Mouse (Mus musculus): ENCODE measurements around the gene Mrtfa. TPM values are rescaled to one million over a fixed set of nuclear protein-coding genes. Genes with fewer than 3 reads are reported as not detected.

Gene Mrtfa
- polyA plus RNA-seq, 1 experiment from 2014 or later = 31.3 TPM

GRCm38 (mm10) chr15:81191303-81191702 lies 746 bp upstream of the Mrtfa start:
- ATAC-seq (ENCODE audit: low read depth) = no peak
- peaks cover 6% of the 10 kb centered on the region for H3K4me1 ChIP-seq (ENCODE audit: control insufficient read depth, insufficient read depth, low read length)
- no peaks in the 10 kb centered on the region for H3K9me3 ChIP-seq (ENCODE audit: control insufficient read depth, low read length)
- H3K27me3 ChIP-seq (ENCODE audit: control insufficient read depth, insufficient read depth, low read length) = no peaks in the 10 kb centered on the region
- H3K4me3 ChIP-seq (ENCODE audit: low read depth, low read length) = peak overlapping the region; percentile 95
- H3K36me3 ChIP-seq (ENCODE audit: control insufficient read depth, insufficient read depth, low read length) = no peaks in the 10 kb centered on the region
- H3K9ac ChIP-seq (replicated peaks; ENCODE audit: low read depth, low read length) = peak overlapping the region; percentile 52
- H3K27ac ChIP-seq (ENCODE audit: low read depth, low read length) = peak overlapping the region; percentile 49; the same call in 1 of the 2 replicates
- WGBS = 31% methylated on average over 9 of the region's 9 CpGs
- H3K4me2 ChIP-seq (ENCODE audit: low read depth, low read length) = peak overlapping the region; percentile 46

- Histone ChIP-seq H3K9ac (replicated peaks; ENCODE audit: low read depth, low read length) (peak overlapping the region; percentile 96), H3K36me3 (ENCODE audit: control insufficient read depth, insufficient read depth, low read length) (no peaks in the 10 kb centered on the region), H3K4me3 (ENCODE audit: low read depth, low read length) (peak overlapping the region; percentile 95), H3K4me2 (ENCODE audit: low read depth, low read length) (peak overlapping the region; percentile 59), H3K27me3 (ENCODE audit: control insufficient read depth, insufficient read depth, low read length) (no peaks in the 10 kb centered on the region), H3K27ac (ENCODE audit: low read depth, low read length) (peak overlapping the region; percentile 77), H3K4me1 (ENCODE audit: control insufficient read depth, insufficient read depth, low read length) (peaks cover 6% of the 10 kb centered on the region), H3K9me3 (ENCODE audit: control insufficient read depth, low read length) (no peaks in the 10 kb centered on the region)
- ATAC-seq (ENCODE audit: low read depth) = peak; percentile 79; the same call in 1 of the 2 replicates
- 1% methylated on average over 39 of the region's 46 CpGs for WGBS
These were observed 437 bp downstream of the Mrtfa start for GRCm38 (mm10) chr15:81190011-81190629.

- no peaks in the 10 kb centered on the region for H3K9me3 ChIP-seq (ENCODE audit: control insufficient read depth, low read length)
- H3K4me2 ChIP-seq (ENCODE audit: low read depth, low read length) = peak overlapping the region; percentile 59
- peaks cover 6% of the 10 kb centered on the region for H3K4me1 ChIP-seq (ENCODE audit: control insufficient read depth, insufficient read depth, low read length)
- H3K36me3 ChIP-seq (ENCODE audit: control insufficient read depth, insufficient read depth, low read length) = no peaks in the 10 kb centered on the region
- H3K27me3 ChIP-seq (ENCODE audit: control insufficient read depth, insufficient read depth, low read length) = no peaks in the 10 kb centered on the region
- H3K27ac ChIP-seq (ENCODE audit: low read depth, low read length) = no peak overlapping the region
- WGBS = 97% methylated on average over 2 of the region's 2 CpGs
- H3K9ac ChIP-seq (replicated peaks; ENCODE audit: low read depth, low read length) = no peak overlapping the region
- H3K4me3 ChIP-seq (ENCODE audit: low read depth, low read length) = peak overlapping the region; percentile 95
- no peak for ATAC-seq (ENCODE audit: low read depth)
These were observed 1.5 kb downstream of the Mrtfa start for GRCm38 (mm10) chr15:81189061-81189460.

GRCm38 (mm10) chr15:81184913-81185312 lies 5.6 kb downstream of the Mrtfa start:
- H3K36me3 ChIP-seq (ENCODE audit: control insufficient read depth, insufficient read depth, low read length) = no peaks in the 10 kb centered on the region
- no peak overlapping the region for H3K4me2 ChIP-seq (ENCODE audit: low read depth, low read length)
- no peaks in the 10 kb centered on the region for H3K27me3 ChIP-seq (ENCODE audit: control insufficient read depth, insufficient read depth, low read length)
- no peak overlapping the region for H3K4me3 ChIP-seq (ENCODE audit: low read depth, low read length)
- no peak overlapping the region for H3K27ac ChIP-seq (ENCODE audit: low read depth, low read length)
- H3K4me1 ChIP-seq (ENCODE audit: control insufficient read depth, insufficient read depth, low read length) = peaks cover 6% of the 10 kb centered on the region
- H3K9ac ChIP-seq (replicated peaks; ENCODE audit: low read depth, low read length) = no peak overlapping the region
- 97% methylated on average over 1 of the region's 1 CpGs for WGBS
- no peaks in the 10 kb centered on the region for H3K9me3 ChIP-seq (ENCODE audit: control insufficient read depth, low read length)
- ATAC-seq (ENCODE audit: low read depth) = no peak

- WGBS = 58% methylated on average over 2 of the region's 2 CpGs
These were observed 9.3 kb downstream of the Mrtfa start for GRCm38 (mm10) chr15:81181233-81181632.

GRCm38 (mm10) chr15:81179523-81179922 lies 11.0 kb downstream of the Mrtfa start:
- H3K4me3 ChIP-seq (ENCODE audit: low read depth, low read length) = no peak overlapping the region
- ATAC-seq (ENCODE audit: low read depth) = no peak
- no peak overlapping the region for H3K9ac ChIP-seq (replicated peaks; ENCODE audit: low read depth, low read length)
- no peaks in the 10 kb centered on the region for H3K9me3 ChIP-seq (ENCODE audit: control insufficient read depth, low read length)
- no peak overlapping the region for H3K27ac ChIP-seq (ENCODE audit: low read depth, low read length)
- 86% methylated on average over 2 of the region's 2 CpGs for whole genome bisulfite sequencing
- peaks cover 3% of the 10 kb centered on the region; the same call in 1 of the 2 replicates for H3K4me1 ChIP-seq (ENCODE audit: control insufficient read depth, insufficient read depth, low read length)
- H3K36me3 ChIP-seq (ENCODE audit: control insufficient read depth, insufficient read depth, low read length) = no peaks in the 10 kb centered on the region
- H3K4me2 ChIP-seq (ENCODE audit: low read depth, low read length) = no peak overlapping the region
- no peaks in the 10 kb centered on the region for H3K27me3 ChIP-seq (ENCODE audit: control insufficient read depth, insufficient read depth, low read length)

More at GRCm38 (mm10) chr15:81181233-81181632, 9.3 kb downstream of the Mrtfa start:
- Histone ChIP-seq H3K27me3 (ENCODE audit: control insufficient read depth, insufficient read depth, low read length) (no peaks in the 10 kb centered on the region), H3K36me3 (ENCODE audit: control insufficient read depth, insufficient read depth, low read length) (no peaks in the 10 kb centered on the region), H3K27ac (ENCODE audit: low read depth, low read length) (no peak overlapping the region), H3K4me1 (ENCODE audit: control insufficient read depth, insufficient read depth, low read length) (peaks cover 3% of the 10 kb centered on the region; the same call in 1 of the 2 replicates), H3K9ac (replicated peaks; ENCODE audit: low read depth, low read length) (no peak overlapping the region), H3K4me2 (ENCODE audit: low read depth, low read length) (no peak overlapping the region), H3K9me3 (ENCODE audit: control insufficient read depth, low read length) (no peaks in the 10 kb centered on the region), H3K4me3 (ENCODE audit: low read depth, low read length) (no peak overlapping the region)
- no peak for ATAC-seq (ENCODE audit: low read depth)

- H3K27me3 ChIP-seq (ENCODE audit: control insufficient read depth, insufficient read depth, low read length) = no peaks in the 10 kb centered on the region
- H3K4me3 ChIP-seq (ENCODE audit: low read depth, low read length) = no peak overlapping the region
- no peaks in the 10 kb centered on the region for H3K36me3 ChIP-seq (ENCODE audit: control insufficient read depth, insufficient read depth, low read length)
- peaks cover 3% of the 10 kb centered on the region; the same call in 1 of the 2 replicates for H3K4me1 ChIP-seq (ENCODE audit: control insufficient read depth, insufficient read depth, low read length)
- no peaks in the 10 kb centered on the region for H3K9me3 ChIP-seq (ENCODE audit: control insufficient read depth, low read length)
- H3K27ac ChIP-seq (ENCODE audit: low read depth, low read length) = no peak overlapping the region
- no peak overlapping the region for H3K4me2 ChIP-seq (ENCODE audit: low read depth, low read length)
- ATAC-seq (ENCODE audit: low read depth) = no peak
- H3K9ac ChIP-seq (replicated peaks; ENCODE audit: low read depth, low read length) = no peak overlapping the region
- 85% methylated on average over 11 of the region's 11 CpGs for WGBS
These were observed 11.9 kb downstream of the Mrtfa start for GRCm38 (mm10) chr15:81178703-81179102.

GRCm38 (mm10) chr15:81177860-81178259 lies 12.7 kb downstream of the Mrtfa start:
- Histone ChIP-seq H3K4me2 (ENCODE audit: low read depth, low read length) (no peak overlapping the region), H3K36me3 (ENCODE audit: control insufficient read depth, insufficient read depth, low read length) (no peaks in the 10 kb centered on the region), H3K4me1 (ENCODE audit: control insufficient read depth, insufficient read depth, low read length) (peaks cover 3% of the 10 kb centered on the region; the same call in 1 of the 2 replicates), H3K27ac (ENCODE audit: low read depth, low read length) (no peak overlapping the region), H3K9me3 (ENCODE audit: control insufficient read depth, low read length) (no peaks in the 10 kb centered on the region), H3K4me3 (ENCODE audit: low read depth, low read length) (no peak overlapping the region), H3K27me3 (ENCODE audit: control insufficient read depth, insufficient read depth, low read length) (no peaks in the 10 kb centered on the region), H3K9ac (replicated peaks; ENCODE audit: low read depth, low read length) (no peak overlapping the region)
- ATAC-seq (ENCODE audit: low read depth) = no peak
- 86% methylated on average over 7 of the region's 7 CpGs for WGBS

GRCm38 (mm10) chr15:81175633-81176032 lies 14.9 kb downstream of the Mrtfa start:
- ATAC-seq (ENCODE audit: low read depth) = no peak
- Histone ChIP-seq H3K4me2 (ENCODE audit: low read depth, low read length) (no peak overlapping the region), H3K9me3 (ENCODE audit: control insufficient read depth, low read length) (no peaks in the 10 kb centered on the region), H3K4me1 (ENCODE audit: control insufficient read depth, insufficient read depth, low read length) (peaks cover 3% of the 10 kb centered on the region; the same call in 1 of the 2 replicates), H3K4me3 (ENCODE audit: low read depth, low read length) (no peak overlapping the region), H3K27me3 (ENCODE audit: control insufficient read depth, insufficient read depth, low read length) (no peaks in the 10 kb centered on the region), H3K9ac (replicated peaks; ENCODE audit: low read depth, low read length) (no peak overlapping the region), H3K36me3 (ENCODE audit: control insufficient read depth, insufficient read depth, low read length) (no peaks in the 10 kb centered on the region), H3K27ac (ENCODE audit: low read depth, low read length) (no peak overlapping the region)
- WGBS = 82% methylated on average over 3 of the region's 3 CpGs
